Mouse (Mus musculus) kidney, adult 8-10 months (tissue): Measurements from ENCODE around the gene Scarb2.

Source experiments
- DNase-seq, 2 experiments: peaks; one replicate each; pipeline ENCODE4 v3.0.0; 2022

Scarb2 gene

GRCm38 (mm10) chr5:92434070-92434469 lies 72.6 kb downstream of the Scarb2 start:
- DNase-seq: no peak

- DNase-seq: no peak
Measured at GRCm38 (mm10) chr5:92431611-92432010, 75.0 kb downstream of the Scarb2 start.

DNA sequence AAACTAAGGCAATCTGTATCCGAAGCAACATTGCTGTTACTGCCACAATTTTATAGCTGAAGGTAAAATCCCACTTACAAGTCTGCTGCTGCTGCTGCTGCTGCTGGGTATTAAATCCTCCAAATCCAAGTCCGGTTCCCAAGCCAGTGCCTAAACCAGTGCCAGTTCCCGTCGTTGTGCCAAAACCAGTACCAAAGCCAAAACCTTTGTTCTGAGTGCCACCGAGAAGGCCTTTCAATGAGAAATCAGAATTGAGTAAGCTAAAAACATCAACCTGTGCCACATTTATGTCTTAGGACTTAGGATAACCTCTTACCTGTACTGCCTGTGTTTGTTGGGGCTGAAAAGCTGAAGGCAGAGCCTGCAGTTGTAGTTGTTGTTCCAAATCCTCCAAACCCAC lies 75.9 kb downstream of the Scarb2 start:
- DNase-seq: no peak

GRCm38 (mm10) chr5:92424126-92424525 lies 82.5 kb downstream of the Scarb2 start:
- DNase-seq: no peak

- no peak for DNase-seq
Measured at GRCm38 (mm10) chr5:92413982-92414375, 92.7 kb downstream of the Scarb2 start.

GRCm38 (mm10) chr5:92413271-92413981 lies 93.2 kb downstream of the Scarb2 start:
- DNase-seq: no peak

- no peak for DNase-seq
Measured at GRCm38 (mm10) chr5:92411461-92412140, 95.0 kb downstream of the Scarb2 start.

DNA sequence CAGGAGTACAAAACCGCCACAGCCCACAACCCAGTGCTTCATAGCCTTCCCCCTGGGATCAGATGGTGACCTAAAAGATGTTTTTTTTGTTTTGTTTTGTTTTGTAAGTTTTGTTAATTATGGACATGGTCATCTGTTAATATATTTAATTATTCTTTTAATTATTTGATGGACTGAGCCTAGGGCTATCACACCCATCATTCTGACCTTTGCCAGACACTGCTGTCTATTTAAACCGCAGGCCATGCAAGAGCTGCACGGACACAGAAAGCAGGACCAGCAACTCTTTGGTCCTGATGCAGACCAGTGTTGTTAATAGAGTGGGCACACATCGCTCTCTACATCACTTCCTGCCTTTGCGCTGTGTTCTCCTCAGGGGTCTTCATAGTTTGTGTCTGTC lies 96.1 kb downstream of the Scarb2 start:
- DNase-seq: no peak

- DNase-seq: peak; percentile 34 to 37
Measured at GRCm38 (mm10) chr5:92409361-92410155, 97.1 kb downstream of the Scarb2 start.

DNA sequence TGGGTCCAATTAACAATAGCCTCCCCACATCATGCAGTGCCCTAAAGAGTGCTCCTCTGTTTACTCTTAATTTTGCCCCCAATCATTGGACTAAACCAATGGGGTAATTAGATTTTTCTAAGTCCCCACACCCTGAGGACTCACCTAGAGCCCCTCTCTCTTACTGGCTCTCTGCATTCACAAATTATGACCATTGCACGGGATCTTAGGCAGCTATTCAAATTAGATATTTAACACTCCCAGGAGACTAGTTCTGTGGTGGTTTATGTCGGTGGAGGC lies 102.3 kb downstream of the Scarb2 start:
- DNase-seq: no peak

DNA sequence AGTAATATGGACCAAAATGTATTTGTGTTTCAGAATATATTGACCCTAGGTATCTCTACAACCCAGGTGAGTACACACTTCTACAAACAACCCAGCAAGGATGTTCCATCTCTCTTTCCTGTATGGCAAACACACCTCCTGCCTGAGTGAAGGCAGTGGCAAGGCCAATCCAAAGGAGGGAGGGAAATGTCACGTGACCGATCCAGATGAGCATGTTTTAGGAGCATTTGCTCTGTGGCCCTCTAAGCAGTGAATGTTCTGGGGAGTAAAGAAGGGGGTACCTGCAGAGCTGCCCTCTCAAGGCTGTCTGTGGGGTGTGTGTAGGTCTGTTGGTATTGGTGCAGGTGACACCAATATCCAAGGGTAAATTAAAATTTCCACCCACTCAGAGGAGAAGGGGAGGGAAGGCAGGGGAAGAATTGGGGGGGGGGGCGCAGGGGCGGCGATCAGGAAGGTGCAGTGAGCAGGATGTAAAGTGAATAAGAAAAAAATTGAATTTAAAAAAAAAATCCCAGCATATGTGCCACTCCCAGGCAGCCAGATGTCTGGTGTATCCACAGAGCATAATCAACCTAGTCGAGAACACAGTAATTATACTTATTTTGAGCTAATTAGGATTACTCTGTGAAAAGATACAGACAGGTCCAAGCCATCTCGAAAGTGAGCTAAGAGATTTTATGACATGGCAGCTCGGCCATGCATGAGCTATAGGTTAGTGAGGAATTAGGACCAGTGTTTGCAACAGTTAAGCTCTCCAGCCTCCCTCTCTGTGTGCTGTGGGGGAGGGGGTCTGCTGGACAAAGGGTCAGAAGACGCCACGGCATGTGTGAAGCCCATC lies 102.9 kb downstream of the Scarb2 start:
- DNase-seq: no peak

- no peak for DNase-seq
Measured at GRCm38 (mm10) chr5:92402816-92403215, 103.8 kb downstream of the Scarb2 start.

GRCm38 (mm10) chr5:92398153-92398552 lies 108.5 kb downstream of the Scarb2 start:
- peak; percentile 60 to 87 for DNase-seq

DNA sequence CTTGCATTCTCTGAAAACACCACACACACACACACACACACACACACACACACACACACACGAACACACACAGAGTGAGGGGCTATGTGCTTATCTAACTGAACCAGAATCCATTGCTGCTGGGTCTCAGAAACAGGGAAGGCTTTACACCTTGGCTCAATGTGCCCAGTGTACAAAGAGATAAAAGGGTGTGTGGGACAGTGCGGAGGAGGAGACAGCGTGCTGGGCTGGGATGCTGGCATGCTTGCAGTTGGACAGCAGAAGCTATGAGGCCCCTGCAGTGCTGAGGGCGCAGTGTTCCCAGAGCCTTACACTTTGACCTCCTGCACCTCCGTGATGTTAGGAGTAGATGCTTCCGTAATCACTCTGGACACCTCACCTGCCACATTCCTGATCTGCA lies 110.2 kb downstream of the Scarb2 start:
- no peak for DNase-seq

- no peak for DNase-seq
Measured at GRCm38 (mm10) chr5:92395764-92396163, 110.9 kb downstream of the Scarb2 start.

DNA sequence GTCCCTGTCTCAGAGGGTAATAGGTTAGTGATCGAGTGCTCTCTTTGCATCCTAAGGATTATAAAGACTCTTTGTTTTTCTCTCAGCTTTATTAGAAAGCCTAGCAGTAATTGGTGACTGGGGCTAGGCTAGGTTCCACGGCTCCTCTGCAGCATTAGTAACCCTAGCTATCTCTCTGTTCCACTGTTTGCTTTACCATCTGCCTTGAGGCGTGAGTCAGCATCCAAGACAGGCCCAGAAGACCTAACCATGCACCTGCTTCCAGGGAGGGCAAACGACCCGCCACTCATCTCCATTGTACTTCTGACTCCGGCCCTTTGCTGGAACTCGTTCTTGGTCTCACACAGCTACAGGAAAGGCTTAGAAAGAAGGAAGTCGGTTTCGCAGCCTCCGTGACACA lies 112.8 kb downstream of the Scarb2 start:
- DNase-seq: no peak

- no peak for DNase-seq
Measured at GRCm38 (mm10) chr5:92392542-92392941, 114.1 kb downstream of the Scarb2 start.
